Mouse (Mus musculus): ENCODE measurements around the gene Sdhaf4. TPM values are rescaled to one million over a fixed set of nuclear protein-coding genes. Genes with fewer than 3 reads are reported as not detected.

Gene Sdhaf4
- polyA plus RNA-seq, 1 experiment from 2014 or later = 77.2 TPM

GRCm38 (mm10) chr1:23955539-23955938 lies 49.9 kb downstream of the Sdhaf4 start:
- H3K9me3 ChIP-seq (replicated peaks) = no peaks in the 10 kb centered on the region
- no peak for ATAC-seq (ENCODE audit: insufficient number of reproducible peaks, low FRiP score, low TSS enrichment, low read depth)
- no peaks in the 10 kb centered on the region for H3K27me3 ChIP-seq
- WGBS = 65% methylated on average over 4 of the region's 4 CpGs
- peaks cover 7% of the 10 kb centered on the region; the same call in 1 of the 2 replicates for H3K4me1 ChIP-seq
- no peak overlapping the region for H3K4me3 ChIP-seq (replicated peaks)
- H3K27ac ChIP-seq (replicated peaks) = no peak overlapping the region
- H3K4me2 ChIP-seq (replicated peaks) = no peak overlapping the region
- no peak overlapping the region for H3K9ac ChIP-seq
- no peaks in the 10 kb centered on the region for H3K36me3 ChIP-seq

- Histone ChIP-seq H3K9me3 (replicated peaks) (no peaks in the 10 kb centered on the region), H3K4me1 (0 out of 2 replicates have a peak, but pooled peaks cover 3% of the 10 kb centered on the region), H3K27me3 (no peaks in the 10 kb centered on the region), H3K9ac (no peak overlapping the region), H3K4me2 (replicated peaks) (no peak overlapping the region), H3K4me3 (replicated peaks) (no peak overlapping the region), H3K27ac (replicated peaks) (no peak overlapping the region), H3K36me3 (no peaks in the 10 kb centered on the region)
- ATAC-seq (ENCODE audit: insufficient number of reproducible peaks, low FRiP score, low TSS enrichment, low read depth) = no peak
- 87% methylated on average over 13 of the region's 13 CpGs for WGBS
These were observed 51.5 kb downstream of the Sdhaf4 start for GRCm38 (mm10) chr1:23953921-23954320.

GRCm38 (mm10) chr1:23948778-23949699 lies 56.4 kb downstream of the Sdhaf4 start:
- 0 out of 2 replicates have a peak, but pooled peaks cover 4% of the 10 kb centered on the region for H3K4me1 ChIP-seq
- no peaks in the 10 kb centered on the region for H3K27me3 ChIP-seq
- no peak overlapping the region for H3K27ac ChIP-seq (replicated peaks)
- no peaks in the 10 kb centered on the region for H3K9me3 ChIP-seq (replicated peaks)
- no peaks in the 10 kb centered on the region for H3K36me3 ChIP-seq
- WGBS = 82% methylated on average over 15 of the region's 15 CpGs
- no peak overlapping the region for H3K4me3 ChIP-seq (replicated peaks)
- ATAC-seq (ENCODE audit: insufficient number of reproducible peaks, low FRiP score, low TSS enrichment, low read depth) = no peak
- no peak overlapping the region for H3K9ac ChIP-seq
- no peak overlapping the region for H3K4me2 ChIP-seq (replicated peaks)

GRCm38 (mm10) chr1:23948290-23948689 lies 57.2 kb downstream of the Sdhaf4 start:
- 41% methylated on average over 7 of the region's 7 CpGs for WGBS
- 0 out of 2 replicates have a peak, but pooled peaks cover 4% of the 10 kb centered on the region for H3K4me1 ChIP-seq
- H3K4me2 ChIP-seq (replicated peaks) = no peak overlapping the region
- no peak overlapping the region for H3K4me3 ChIP-seq (replicated peaks)
- no peak for ATAC-seq (ENCODE audit: insufficient number of reproducible peaks, low FRiP score, low TSS enrichment, low read depth)
- H3K36me3 ChIP-seq = no peaks in the 10 kb centered on the region
- no peaks in the 10 kb centered on the region for H3K27me3 ChIP-seq
- H3K27ac ChIP-seq (replicated peaks) = no peak overlapping the region
- no peaks in the 10 kb centered on the region for H3K9me3 ChIP-seq (replicated peaks)
- H3K9ac ChIP-seq = no peak overlapping the region

Other genes with a start within 250 kb of the Sdhaf4 start
- gene B3gat2, start 243.9 kb downstream of the Sdhaf4 start, polyA plus RNA-seq (2015; fragmentation: Nextera tagmentation; extraction: Ambion mirVana) = 0.56 and 0.61 TPM in 2 replicates
- 49.7 and 53.0 TPM in 2 replicates for gene Smap1, start 83.3 kb downstream of the Sdhaf4 start, polyA plus RNA-seq (2015; fragmentation: Nextera tagmentation; extraction: Ambion mirVana)
- gene Fam135a, start 94.7 kb upstream of the Sdhaf4 start, polyA plus RNA-seq (2015; fragmentation: Nextera tagmentation; extraction: Ambion mirVana) = 33.7 and 37.7 TPM in 2 replicates
- 55.2 and 86.5 TPM in 2 replicates for gene Col9a1, start 172.0 kb upstream of the Sdhaf4 start, polyA plus RNA-seq (2015; fragmentation: Nextera tagmentation; extraction: Ambion mirVana)

Data from embryonic facial prominence, embryonic 15.5 days (tissue).